Mouse (Mus musculus) liver, adult 2 months (tissue): Measurements from ENCODE around the gene Zscan20. TPM values are rescaled to one million over a fixed set of nuclear protein-coding genes. Genes with fewer than 3 reads are reported as not detected.

Experiments
- DNase-seq: peaks from one replicate; pipeline ENCODE4 v3.0.0-alpha.2; 2011; ENCODE audit warnings: low read depth, low spot score; ENCODE audit errors: extremely low read depth
- H3K27ac ChIP-seq: fragments of 200-500 bp; replicated peaks from 2 replicates; pipeline ENCODE4 v1.5.1; 2012; ENCODE audit warnings: low read depth, mild to moderate bottlenecking, control low read depth, inconsistent platforms, low read length; ENCODE audit not compliant: insufficient read depth
- H3K27me3 ChIP-seq: fragments of 200-500 bp; 2 replicates; pipeline ENCODE4 v1.6.1; 2012; ENCODE audit warnings: mild to moderate bottlenecking, moderate library complexity, low read length, inconsistent platforms; ENCODE audit not compliant: control insufficient read depth, insufficient read depth
- H3K36me3 ChIP-seq: fragments of 200-500 bp; 2 replicates; pipeline ENCODE4 v1.6.1; 2012; ENCODE audit warnings: low read length, inconsistent platforms; ENCODE audit not compliant: control insufficient read depth, insufficient read depth
- H3K4me1 ChIP-seq: fragments of 200-500 bp; 2 replicates; pipeline ENCODE4 v1.6.1; 2011; ENCODE audit warnings: low read length; ENCODE audit not compliant: control insufficient read depth, insufficient read depth
- H3K4me3 ChIP-seq: fragments of 200-500 bp; 2 replicates; pipeline ENCODE4 v1.5.1; 2011; ENCODE audit warnings: low read depth, mild to moderate bottlenecking, control low read depth, low read length, moderate library complexity; ENCODE audit not compliant: insufficient read depth
- H3K79me2 ChIP-seq: fragments of 200-500 bp; 2 replicates; pipeline ENCODE4 v1.6.1; 2012; ENCODE audit warnings: inconsistent platforms, mild to moderate bottlenecking, low read length, moderate library complexity; ENCODE audit not compliant: control insufficient read depth, insufficient read depth
- H3K9ac ChIP-seq: fragments of 200-500 bp; 2 replicates; pipeline ENCODE4 v1.6.1; 2012; ENCODE audit warnings: low read depth, mild to moderate bottlenecking, control low read depth, inconsistent platforms, low read length
- CTCF ChIP-seq: fragments of 200-500 bp; IDR thresholded peaks from 2 replicates; pipeline ENCODE4 v1.5.1; 2011; ENCODE audit warnings: low read depth, low read length, control low read depth
- POLR2A ChIP-seq: fragments of 200-500 bp; IDR thresholded peaks from 2 replicates; pipeline ENCODE4 v1.6.1; 2011; ENCODE audit warnings: low read length, control low read depth; ENCODE audit not compliant: insufficient read depth; ENCODE audit errors: extremely low read depth
- WGBS: fragments of 180-500 bp; shearing (Covaris S2); methylation state at CpG from one replicate; pipeline ENCODE4 v1.1.7; 2018; 5-methylcytosine and 5-hydroxymethylcytosine counted together
- polyA plus RNA-seq: library from polyadenylated mRNA; depleted of rRNA; stranded (reverse); fragments of >200 nt; gene quantifications from 2 replicates; pipeline ENCODE4 v1.2.3, GENCODE M21; 2012
- total RNA-seq: library from RNA; depleted of rRNA; stranded (reverse); fragments of >200 nt; gene quantifications from 2 replicates; pipeline ENCODE4 v1.2.3, GENCODE M21; 2014

The Zscan20 gene
- total and polyA plus RNA-seq, 2 experiments = 1.0 to 1.4 TPM

DNA sequence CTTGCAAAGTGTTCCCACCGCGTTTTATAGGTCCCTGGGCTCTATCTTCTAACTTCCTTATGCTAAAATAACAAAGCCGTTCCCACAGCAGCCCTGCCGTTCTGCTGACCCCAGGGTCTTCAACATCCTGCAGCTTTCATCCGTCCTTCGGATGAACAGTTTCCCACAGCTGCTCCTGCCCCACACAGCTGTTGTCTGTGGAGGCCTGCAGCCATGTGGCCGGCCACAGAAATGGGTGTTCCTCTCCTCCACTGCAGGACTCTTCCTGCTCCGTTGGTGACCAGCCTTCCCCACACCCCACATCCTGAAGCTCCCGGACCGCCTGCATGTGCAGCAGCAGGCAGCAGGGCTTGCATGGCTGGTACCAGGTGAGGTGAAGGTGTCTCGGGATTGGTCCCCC is 27.4 kb upstream of the Zscan20 start:
- Histone ChIP-seq H3K79me2 (no peaks in the 10 kb centered on the region), H3K4me1 (peaks cover 14% of the 10 kb centered on the region), H3K27me3 (no peaks in the 10 kb centered on the region), H3K36me3 (no peaks in the 10 kb centered on the region), H3K9ac (no peak overlapping the region), H3K4me3 (no peak overlapping the region), H3K27ac (no peak overlapping the region)
- DNase-seq = no peak
- 65% methylated on average over 11 of the region's 11 CpGs for WGBS
- no peak for TF ChIP-seq POLR2A
- TF ChIP-seq CTCF = no peak

DNA sequence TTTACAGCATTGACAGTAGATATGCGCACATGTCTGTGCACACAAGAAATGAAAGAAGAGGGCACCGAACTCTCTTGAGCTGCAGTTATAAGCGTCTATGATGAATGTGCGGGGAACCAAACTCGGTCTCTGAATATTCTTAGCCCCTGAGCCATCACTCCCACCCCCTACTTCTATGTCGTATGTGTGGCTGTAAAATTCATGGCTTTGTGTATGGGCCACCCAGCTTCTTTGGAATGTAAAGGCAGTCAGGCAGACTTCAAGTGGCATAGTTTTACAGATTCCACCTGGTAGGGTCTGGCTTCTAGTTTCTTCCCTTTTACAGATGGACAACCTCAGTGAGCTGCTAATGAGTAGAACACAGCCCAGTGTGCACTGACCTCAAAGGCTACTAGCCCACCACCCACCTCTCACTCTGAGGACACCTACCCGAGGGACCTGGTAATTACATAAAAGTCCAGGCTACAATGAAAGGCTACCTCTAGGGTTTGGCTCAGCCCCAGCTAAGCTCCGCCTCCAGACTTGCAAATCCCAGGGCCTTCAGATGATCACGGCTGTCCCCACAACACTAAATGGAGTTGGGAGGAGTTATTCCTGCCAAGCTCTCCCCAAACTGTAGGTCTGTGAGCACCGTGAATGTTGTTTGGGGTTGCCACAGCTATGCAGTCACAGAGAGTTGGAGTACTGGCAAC is 26.1 kb upstream of the Zscan20 start:
- Histone ChIP-seq H3K27me3 (no peaks in the 10 kb centered on the region), H3K79me2 (no peaks in the 10 kb centered on the region), H3K36me3 (no peaks in the 10 kb centered on the region), H3K4me3 (no peak overlapping the region), H3K9ac (no peak overlapping the region), H3K4me1 (peaks cover 14% of the 10 kb centered on the region), H3K27ac (peak overlapping the region; percentile 57)
- TF ChIP-seq POLR2A (no peak), CTCF (peak; percentile 8; the same call in 1 of the 2 replicates)
- WGBS = 53% methylated on average over 10 of the region's 10 CpGs
- peak; percentile 55 for DNase-seq

DNA sequence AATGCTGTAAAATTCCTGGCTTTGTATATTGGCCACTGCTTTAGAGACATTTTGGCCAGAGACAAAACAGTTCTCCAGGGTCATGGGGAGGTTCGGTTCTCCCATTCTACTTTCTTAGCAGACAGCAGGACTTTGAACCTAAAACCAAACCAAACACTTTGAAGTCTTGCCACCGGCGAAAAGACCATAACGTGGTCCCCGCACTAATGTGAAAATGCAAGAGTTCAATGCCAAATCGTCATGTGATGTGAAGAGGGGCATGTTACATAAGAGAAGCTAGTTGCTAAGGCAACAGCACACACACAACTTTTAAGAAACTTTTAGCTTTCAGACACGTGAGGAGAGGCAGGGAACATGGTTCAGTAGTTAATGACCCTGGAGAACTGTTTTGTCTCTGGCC is 25.6 kb upstream of the Zscan20 start:
- Histone ChIP-seq H3K27ac (peak overlapping the region; percentile 68), H3K79me2 (no peaks in the 10 kb centered on the region), H3K36me3 (no peaks in the 10 kb centered on the region), H3K27me3 (no peaks in the 10 kb centered on the region), H3K9ac (no peak overlapping the region), H3K4me1 (peaks cover 14% of the 10 kb centered on the region), H3K4me3 (no peak overlapping the region)
- 24% methylated on average over 7 of the region's 7 CpGs for WGBS
- peak; percentile 87 for DNase-seq
- TF ChIP-seq CTCF = no peak
- no peak for TF ChIP-seq POLR2A

DNA sequence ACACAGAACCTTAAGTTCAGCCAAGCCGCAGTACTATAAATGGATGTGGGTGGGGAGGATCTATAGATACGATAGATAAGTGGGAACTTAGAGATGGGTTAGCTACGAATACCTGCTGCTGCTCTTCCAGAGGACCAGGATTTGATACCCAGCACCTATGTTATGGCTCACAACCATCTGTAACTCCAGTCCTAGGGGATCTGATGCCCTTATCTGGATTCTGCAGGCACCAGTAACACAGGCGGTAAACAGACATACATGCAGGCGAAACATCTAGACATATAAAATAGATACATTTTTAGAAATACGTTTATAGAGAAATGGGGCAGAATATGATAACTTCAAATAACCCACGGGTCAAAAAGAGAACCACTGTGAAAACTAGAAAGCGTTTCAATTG is 11.2 kb upstream of the Zscan20 start:
- H3K36me3 ChIP-seq = no peaks in the 10 kb centered on the region
- H3K4me1 ChIP-seq = peaks cover 18% of the 10 kb centered on the region
- H3K79me2 ChIP-seq = no peaks in the 10 kb centered on the region
- TF ChIP-seq POLR2A (no peak), CTCF (no peak)
- WGBS = 69% methylated on average over 8 of the region's 8 CpGs
- no peaks in the 10 kb centered on the region for H3K27me3 ChIP-seq
- no peak for DNase-seq
- no peak overlapping the region for H3K4me3 ChIP-seq
- peak overlapping the region; percentile 60 for H3K27ac ChIP-seq
- H3K9ac ChIP-seq = no peak overlapping the region

DNA sequence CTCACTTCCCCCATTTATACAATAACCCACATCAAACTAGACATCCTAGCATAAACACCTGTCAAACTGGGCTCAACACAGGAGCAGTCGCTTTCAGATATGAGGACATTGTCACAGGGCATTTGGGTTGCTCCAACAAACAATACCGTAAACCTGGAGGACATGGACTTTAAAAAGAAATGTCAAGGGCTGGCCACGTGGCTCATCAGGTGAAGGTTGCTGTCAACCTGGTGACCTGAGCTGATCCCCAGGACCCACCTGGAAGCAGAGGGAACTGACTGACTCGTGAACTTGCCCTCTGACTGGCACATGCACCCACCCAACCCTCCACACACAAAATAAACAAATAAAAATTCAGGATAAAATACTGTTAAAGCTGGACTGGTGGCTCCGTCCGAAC is 10.7 kb upstream of the Zscan20 start:
- H3K4me1 ChIP-seq = peaks cover 18% of the 10 kb centered on the region
- H3K79me2 ChIP-seq = no peaks in the 10 kb centered on the region
- H3K9ac ChIP-seq = no peak overlapping the region
- TF ChIP-seq CTCF = no peak
- no peak for TF ChIP-seq POLR2A
- no peak overlapping the region for H3K4me3 ChIP-seq
- no peaks in the 10 kb centered on the region for H3K27me3 ChIP-seq
- no peaks in the 10 kb centered on the region for H3K36me3 ChIP-seq
- DNase-seq = peak; percentile 86
- H3K27ac ChIP-seq = peak overlapping the region; percentile 21
- WGBS = 24% methylated on average over 6 of the region's 6 CpGs

DNA sequence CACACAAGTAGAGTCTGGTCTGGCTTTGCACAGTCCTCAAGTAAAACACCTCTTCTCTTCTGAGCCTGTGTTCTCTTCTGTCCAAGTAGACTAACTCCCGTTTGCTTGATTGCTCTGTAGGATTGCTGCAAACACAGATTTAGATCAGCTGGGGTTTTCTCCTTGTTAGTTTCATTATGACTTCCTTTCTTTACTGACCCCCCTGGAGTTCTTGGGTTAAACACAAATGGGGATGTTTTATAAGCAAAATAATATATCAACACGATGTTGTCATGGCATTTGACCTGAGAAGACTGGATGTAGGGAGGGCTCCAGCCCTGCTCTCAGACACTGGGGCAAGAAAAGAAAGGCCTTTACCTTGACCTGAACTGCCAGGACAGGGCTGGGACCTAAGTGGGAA is 9.1 kb upstream of the Zscan20 start:
- Histone ChIP-seq H3K4me3 (no peak overlapping the region), H3K9ac (peak overlapping the region; percentile 27), H3K27ac (peak overlapping the region; percentile 40), H3K36me3 (no peaks in the 10 kb centered on the region), H3K4me1 (peaks cover 18% of the 10 kb centered on the region), H3K27me3 (no peaks in the 10 kb centered on the region), H3K79me2 (no peaks in the 10 kb centered on the region)
- TF ChIP-seq POLR2A (no peak), CTCF (no peak)
- WGBS = 43% methylated on average over 2 of the region's 2 CpGs
- DNase-seq = peak; percentile 32
